Mouse (Mus musculus): Measurements from ENCODE around the gene Sectm1b.
A peak's percentile ranks its signal among the peaks of the same experiment; 100 is the strongest.
"Not testable (repeated sequence)": the region's sequence is repeated elsewhere in the genome, so short reads cannot be mapped to it uniquely, and the experiment has no call there.

Sectm1b gene

DNA sequence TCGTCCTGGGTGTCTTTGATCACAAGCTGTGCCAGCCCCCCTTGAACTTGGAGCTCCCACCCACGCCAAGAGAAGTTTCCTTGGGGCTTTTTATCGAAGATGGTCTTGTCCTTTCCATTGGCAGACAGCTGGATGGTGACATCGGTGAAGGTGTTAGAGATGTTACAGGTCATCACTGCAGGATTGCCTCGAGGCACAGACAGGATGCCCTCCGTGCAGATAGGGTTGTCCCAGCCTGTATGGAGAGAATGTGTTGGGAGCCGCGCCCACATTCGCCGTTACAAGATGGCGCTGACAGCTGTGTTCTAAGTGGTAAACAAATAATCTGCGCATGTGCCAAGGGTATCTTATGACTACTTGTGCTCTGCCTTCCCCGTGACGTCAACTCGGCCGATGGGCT is 6.3 kb upstream of the Sectm1b start:
- DNase-seq (ENCODE audit: low read depth, low spot score) = not testable (repeated sequence)

DNA sequence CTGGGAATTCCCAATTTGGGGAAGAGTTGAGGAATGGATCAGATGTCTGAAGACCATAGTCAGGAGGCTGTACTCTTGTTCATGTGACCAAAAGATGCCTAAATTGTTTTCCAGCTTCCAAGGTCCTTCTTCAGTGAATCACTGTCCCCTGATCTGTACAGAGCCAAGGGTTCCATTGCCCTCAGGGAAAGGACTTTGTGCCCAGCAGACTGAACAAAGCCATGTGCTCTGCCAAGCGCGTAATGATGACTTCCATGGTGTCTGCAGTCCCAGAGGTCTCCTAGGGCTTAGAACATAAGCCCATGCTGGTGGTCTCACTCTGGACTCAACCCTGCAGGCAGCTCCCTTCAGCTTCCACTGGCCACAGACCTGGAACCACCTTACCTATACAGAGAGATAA is 4.5 kb upstream of the Sectm1b start:
- DNase-seq (ENCODE audit: low read depth, low spot score) = no peak

DNA sequence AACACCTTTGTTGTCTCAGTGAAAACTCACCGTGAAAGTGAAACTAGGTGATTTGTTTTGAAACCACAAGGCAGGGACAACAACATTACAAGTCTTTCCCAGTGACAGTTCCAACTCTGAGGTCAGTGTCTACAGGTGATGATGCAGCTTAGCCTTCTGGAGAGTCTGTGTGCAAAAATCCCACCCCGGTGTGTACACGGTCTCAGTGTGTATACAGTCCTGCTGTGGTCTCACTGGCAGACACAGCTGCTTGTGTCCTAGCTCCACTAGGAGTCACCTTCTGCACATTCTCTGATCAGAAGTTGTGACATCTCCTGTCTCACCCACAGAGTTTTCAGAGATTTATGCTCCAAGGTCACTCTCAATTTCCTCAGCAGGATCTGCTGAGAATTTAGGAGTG is 828 bp upstream of the Sectm1b start:
- DNase-seq (ENCODE audit: low read depth, low spot score) = no peak

DNA sequence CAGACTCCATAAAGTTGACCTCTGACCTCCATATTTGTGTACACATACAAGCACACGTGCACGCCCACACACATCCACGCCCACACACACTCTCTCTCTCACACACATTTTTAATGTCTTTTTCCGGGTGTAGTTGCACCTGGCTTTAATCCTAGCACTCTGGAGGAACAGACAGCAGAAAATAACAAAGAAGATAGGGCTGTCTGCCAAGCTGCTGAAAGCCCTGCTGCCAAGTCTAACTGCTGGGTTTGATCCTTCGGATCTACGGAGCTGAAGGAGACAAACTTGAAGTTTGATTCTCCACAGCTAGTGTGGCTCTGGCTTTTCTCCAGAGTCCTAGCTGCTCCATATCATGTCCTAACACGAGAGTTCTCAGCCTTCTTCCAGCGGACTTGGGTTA is 1.8 kb downstream of the Sectm1b start:
- DNase-seq (ENCODE audit: low read depth, low spot score) = no peak

DNA sequence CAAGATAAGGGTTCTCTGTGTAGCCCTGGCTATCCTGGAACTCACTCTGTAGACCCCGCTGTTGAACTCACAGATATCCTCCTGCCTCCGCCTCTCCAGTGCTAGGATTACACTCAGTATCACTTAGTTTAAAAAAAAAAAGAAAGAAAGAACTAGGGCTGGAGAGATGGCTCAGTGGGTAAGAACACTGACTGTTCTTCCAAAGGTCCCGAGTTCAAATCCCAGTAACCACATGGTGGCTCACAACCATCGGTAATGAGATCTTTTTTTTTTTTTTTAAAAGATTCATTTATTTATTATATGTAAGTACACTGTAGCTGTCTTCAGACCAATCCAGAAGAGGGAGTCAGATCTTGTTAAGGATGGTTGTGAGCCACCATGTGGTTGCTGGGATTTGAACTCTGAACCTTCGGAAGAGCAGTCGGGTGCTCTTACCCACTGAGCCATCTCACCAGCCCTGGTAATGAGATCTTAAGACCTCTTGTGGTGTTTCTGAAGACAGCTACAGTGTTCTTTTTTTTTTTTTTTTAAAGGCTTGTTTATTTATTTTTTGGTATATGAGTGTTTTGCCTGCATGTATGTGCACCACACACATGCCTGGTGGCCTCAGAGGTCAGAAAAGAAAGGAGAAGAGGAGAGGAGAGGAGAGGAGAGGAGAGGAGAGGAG is 2.8 kb downstream of the Sectm1b start:
- not testable (repeated sequence) for DNase-seq (ENCODE audit: low read depth, low spot score)

DNA sequence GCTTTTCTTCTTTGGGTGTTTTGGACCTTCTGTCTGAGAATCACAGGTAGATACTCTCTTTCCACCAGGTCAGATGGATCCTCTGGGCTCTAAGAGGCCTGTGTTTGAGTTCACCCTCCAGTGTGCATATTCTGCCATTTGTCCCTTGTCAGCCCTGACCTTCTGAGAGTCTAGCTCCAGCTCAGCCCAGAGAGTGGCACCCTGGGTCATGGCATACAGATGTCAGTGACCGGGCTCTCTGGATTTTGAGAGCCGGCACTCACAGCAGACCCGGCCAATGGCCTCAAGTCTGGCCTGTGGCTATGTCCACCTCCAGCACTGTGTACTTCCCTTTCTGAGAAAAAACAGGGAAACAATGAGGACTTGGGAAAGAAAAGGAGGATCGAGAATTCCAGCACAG is 3.9 kb downstream of the Sectm1b start:
- DNase-seq (ENCODE audit: low read depth, low spot score) = no peak

DNA sequence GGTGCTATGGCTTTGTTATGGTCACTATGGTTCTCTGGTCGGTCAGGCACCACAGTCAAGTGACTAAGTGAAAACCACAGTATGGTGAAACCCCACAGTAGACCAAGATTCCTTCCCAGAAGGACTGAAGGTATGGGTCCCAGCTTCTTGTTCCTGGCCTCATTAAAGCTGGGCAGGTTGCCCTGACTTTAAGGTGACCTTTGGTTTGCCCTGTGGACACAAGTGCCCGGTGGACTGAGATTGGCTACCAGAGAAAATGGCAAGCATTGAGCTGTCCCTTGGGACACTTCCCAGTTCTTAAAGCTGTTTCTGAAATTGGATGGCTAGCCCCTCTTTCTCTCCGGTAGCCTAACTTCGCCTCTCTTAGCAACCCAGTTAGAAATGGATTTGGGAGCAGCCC is 4.4 kb downstream of the Sectm1b start:
- no peak for DNase-seq (ENCODE audit: low read depth, low spot score)

DNA sequence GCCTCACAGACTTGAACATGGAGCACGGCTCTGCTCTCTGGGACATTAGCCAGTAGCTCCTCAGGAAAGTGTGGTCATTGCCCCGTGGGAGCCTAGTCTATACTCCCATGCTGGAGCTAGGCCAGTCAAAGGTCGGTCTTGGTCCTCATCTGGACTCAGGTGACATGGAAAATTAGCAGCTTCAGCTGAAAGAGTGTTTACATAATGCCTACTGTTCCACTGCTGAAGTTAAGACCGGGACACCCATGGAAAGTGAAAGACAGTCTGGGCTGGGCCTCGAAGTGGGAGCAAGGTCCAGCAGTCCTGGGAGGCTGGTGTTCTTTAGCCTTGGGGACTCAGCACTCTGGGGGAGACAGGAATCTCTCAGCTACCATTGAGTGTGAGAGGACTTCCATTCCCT is 5.2 kb downstream of the Sectm1b start:
- DNase-seq (ENCODE audit: low read depth, low spot score) = no peak

DNA sequence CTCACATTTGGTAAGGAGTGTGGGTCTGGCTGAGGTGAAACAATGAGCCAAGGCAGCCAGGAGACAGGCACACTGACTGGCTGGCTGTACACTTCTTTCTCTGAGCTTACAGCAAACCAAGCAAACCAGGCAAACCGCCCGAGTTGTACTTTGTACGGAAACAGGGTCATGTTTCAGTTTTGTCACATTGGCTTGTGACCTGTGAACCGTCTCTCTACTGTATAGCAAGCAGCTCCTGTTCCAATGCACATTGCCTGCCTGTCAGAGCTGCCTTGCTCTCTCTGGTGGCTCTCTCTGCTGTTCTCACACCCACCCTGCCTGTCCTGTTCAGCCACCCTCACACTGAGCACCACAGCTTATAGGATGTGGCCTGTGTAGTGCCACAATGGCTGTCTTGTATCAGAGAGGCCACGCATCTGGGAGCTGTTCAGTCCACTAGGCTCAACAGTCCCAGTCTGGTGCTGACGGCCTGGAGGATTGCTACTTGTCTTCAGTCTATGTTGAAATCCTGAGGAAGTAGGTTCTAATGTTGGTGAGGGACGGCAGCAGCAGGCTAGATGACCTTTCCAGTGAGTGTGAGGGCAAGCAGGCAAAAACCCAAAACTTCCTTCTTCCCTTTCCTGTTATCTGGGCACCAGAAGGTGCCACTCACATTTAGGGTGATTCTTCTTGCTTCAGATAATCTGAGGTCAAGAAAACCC is 6.7 kb downstream of the Sectm1b start:
- DNase-seq (ENCODE audit: low read depth, low spot score) = no peak

DNA sequence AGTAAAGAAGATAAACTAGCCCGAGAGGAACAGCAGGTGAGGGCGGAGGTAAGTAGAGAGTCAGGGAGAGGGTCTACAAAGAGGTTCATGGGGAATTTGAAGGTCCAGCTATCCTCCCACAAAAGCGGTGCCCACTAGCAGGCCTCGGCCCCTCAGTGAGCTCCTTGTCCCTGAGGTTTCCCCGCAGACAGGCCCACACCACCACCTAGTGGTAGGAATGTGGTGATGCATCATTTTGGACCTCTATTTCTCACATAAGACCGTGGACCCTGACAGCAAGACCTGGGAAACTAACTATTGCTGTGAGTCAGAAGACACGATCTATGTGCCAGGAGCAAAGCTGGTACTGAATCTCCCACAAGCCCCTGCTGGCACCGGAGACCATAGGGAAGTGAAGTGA is 9.8 kb downstream of the Sectm1b start:
- DNase-seq (ENCODE audit: low read depth, low spot score) = peak; percentile 61

DNA sequence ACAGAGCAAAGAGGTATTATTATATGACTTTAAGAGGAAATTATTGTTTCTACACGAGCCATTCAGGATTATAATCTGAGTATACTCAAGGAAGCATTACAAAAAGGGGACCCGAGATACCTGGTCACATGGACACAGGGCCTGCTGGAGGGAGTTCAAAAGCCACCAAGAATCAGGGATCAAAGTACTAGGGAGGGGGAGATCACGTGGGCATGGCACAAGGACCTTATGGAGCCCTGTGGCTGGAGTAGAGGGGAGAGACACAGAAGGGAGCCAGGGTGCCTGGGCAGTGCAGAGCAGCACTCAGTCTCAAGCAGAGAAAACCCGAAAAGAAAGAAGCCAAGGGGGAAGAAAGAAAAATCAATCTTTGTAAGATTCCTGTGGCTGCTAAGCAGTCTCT is 11.0 kb downstream of the Sectm1b start:
- DNase-seq (ENCODE audit: low read depth, low spot score) = no peak

DNA sequence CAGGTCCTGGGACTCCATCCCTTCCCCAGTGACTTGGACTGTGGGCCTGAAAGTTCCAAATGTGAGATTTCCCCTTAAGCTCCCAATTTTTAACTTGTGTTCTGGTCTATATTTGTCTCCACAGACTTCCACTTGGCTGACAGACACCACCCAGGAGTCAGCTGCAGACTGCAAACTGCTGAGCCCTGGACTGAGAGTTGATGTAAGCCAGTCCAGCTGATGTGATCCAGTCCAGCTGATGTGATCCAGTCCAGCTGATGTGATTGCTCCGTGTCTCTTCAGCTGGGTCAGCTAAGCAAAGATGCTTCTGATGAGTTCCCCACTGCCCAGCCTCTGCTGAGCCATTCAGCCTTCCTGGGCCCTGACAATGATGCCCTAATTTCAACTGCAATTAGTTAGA is 11.6 kb downstream of the Sectm1b start:
- DNase-seq (ENCODE audit: low read depth, low spot score) = no peak

DNA sequence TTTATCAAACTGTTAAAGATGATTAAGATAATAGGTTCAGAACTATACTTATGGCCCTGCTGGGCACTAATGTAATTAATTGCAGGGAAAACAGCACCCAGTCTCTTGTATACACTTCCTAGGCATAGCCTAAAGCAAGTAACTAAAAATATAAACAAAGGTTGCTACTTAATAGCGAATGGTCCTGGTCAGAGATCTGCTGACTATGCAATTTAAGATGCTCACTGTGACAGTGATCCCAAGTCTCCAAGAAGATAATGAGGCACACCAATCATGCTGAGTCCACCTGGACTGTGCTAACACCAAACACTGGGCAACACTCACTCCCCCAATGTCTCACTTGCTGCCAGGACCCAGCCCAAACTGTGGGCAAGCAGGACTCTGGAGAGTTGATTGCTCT is 13.5 kb downstream of the Sectm1b start:
- DNase-seq (ENCODE audit: low read depth, low spot score) = no peak

DNA sequence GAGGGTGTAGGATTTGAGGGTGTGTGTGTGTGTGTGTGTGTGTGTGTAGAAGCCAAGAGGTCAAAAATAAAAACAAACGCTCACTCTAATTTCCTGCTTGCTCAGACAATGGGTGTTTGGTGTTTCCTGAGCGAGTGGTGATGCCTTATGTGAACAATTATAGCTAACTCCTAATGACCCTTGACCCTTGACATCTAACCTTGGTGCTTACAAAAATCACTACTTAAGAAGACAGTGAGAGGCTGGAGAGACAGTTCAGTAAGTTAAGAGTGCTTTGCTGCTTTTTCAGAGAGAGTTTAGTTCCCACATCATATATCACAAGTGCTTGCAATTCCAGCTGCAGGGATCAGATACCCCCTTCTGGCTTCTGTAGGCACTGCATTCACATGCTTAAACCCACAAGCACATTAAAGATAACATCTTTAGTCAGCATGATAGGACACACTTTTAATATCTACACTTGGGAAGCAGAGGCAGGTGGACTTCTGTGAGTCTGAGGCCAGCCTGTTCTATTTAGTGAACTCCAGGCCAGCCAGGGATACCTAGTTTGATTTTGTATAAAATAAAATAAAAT is 15.5 kb downstream of the Sectm1b start:
- no peak for DNase-seq (ENCODE audit: low read depth, low spot score)

DNA sequence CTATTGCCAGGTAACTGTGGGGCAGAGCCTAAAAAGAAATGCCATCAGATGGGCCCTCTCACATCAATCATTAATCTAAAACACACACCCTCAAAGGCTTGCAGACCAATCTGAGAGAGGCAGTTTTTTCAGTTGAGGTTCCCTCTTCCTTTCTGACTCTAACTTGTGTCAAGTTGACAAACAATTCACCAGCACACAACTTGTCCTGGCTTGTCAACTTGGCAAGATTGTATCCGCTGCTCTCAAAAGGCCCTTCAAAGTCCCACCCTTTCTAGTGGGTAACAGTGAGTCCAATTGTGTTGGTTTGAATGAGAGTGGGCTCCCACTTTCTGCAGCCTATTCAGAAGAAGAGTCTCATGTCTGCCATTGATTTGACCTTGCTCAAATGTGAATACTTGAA is 18.1 kb downstream of the Sectm1b start:
- no peak for DNase-seq (ENCODE audit: low read depth, low spot score)

DNA sequence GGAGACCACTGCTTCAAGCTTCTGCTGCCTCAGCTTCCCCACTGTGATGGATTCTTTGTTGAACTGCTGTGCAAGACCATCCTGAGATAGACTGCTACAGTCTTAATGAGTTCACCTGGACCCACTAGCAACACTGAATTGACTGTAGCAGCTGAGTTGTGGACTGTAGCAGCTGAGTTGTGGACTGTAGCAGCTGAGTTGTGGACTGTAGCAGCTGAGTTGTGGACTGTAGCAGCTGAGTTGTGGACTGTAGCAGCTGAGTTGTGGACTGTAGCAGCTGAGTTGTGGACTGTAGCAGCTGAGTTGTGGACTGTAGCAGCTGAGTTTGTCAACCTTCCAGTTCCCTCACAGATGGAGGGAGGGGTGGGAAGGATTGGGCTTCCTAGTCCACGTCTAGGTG is 20.3 kb downstream of the Sectm1b start:
- DNase-seq (ENCODE audit: low read depth, low spot score) = not testable (repeated sequence)

DNA sequence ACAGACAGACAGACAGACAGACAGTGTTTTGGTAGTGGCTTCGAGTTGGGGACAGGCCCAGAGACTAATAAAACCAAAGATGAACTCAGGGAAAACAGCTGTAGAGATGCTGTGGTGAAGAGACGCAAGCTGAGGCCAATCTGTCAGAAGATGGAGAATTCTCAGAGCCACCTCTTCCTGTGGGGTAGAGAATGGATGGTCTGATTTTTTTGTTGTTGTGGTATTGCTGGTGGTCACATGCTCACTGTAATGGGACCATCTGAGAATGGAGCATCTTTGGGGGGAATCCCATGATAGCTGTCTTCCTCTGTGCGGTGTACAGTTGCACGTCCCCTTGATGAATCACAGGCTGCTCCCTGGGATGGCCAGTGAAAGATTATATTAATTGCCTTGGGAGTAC is 20.9 kb downstream of the Sectm1b start:
- no peak for DNase-seq (ENCODE audit: low read depth, low spot score)

DNA sequence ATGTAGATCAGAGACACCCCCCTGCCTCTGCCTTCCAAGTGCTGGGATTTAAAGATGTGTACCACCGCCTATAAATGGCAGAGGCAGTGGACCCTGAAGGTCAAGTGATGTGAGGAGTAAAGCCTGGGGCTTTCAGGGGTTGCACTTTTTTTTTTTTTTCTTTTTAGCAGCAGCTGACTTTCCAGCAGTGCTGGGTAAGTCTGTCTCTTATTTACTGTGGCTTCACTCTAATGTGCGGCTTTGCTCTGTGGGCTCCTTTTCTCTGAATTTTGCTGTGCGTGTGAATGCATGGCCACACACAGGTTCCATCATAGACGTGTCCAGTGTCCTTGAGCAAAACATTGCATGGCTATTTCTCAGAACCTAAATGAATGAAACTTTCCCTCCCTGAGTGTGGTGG is 21.7 kb downstream of the Sectm1b start:
- no peak for DNase-seq (ENCODE audit: low read depth, low spot score)

DNA sequence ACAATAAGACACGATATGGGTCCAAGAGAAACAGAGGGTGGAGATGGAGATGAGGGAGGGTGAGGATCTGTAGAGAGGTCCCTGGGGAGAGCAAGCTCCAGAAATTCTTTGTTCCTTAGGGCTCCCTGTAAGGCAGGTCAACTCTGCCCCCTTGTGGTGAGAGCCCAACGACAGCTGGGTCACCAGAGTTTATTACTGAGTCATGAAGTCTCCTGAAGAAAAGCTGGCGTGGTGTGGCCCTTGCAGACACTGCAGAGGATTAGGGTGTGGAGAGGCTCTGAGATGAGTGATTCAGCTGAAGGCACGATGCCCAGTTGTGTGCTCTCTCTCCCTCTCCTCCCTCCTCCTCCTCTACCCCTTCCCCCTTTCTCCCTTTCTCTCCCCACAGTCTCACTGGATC is 22.2 kb downstream of the Sectm1b start:
- DNase-seq (ENCODE audit: low read depth, low spot score) = peak; percentile 58

DNA sequence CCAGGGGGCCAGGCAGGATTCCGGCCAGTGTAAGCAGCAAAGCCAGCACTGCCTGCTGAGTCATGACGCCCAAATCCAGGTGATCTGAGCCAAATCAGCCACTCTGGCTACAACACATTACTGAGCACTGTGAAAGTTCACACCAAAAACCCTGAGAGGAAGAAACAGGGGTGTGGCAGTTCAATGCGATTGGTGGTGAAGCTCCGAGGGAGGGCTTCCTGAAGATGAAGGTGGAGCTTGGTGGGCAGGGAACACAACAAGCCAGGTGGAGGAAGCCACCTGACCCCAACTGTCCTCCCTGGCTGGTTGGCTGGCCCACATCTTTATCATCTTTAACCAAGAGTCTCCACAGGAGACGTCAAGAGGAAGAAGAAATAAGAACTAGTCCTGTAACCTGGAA is 24.1 kb downstream of the Sectm1b start, which contains the start of gene Cd7:
Gene Cd7 (minus strand): TSS at position 117 of the 400 bp plus-strand sequence.
- no peak for DNase-seq (ENCODE audit: low read depth, low spot score)

DNA sequence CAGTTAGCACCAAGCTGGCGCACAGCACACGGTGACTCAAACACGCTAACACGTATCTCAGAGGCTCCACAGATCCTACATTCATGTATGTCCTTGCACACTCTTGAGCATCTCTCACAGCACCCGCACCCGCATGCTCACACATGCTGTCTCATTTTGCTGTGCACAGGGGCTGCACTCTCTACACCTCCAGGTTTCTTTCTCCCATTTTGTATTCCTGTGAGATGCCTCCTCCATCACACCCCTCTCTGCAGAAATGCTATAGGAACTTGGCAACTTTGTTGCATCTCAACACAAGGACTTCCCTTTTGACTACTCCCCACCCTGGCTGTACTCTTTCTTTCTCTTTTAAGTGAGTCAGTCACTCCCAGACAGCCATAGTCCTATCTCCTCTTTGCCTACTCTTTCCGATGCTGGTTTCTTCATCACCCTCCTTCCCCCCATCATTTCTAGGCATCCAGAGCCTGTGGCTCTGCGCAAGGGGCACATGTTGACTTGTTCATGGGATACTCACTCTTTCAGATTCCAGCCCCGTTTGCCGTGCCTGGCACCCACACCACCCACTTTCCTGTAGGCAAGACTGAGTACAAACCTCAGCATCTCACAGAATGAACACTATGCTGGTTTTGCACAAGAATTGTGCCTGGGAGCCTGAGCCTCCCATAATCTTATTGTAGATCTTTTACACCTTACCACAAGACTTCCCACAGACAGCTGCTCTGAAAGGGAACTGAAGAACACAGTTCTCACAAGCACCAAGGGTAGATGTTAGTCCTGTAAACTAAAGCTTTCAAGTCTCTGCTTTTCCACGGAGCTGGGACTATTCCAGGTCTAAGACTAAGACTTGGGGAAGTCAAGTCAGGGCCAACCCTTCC is 24.8 kb downstream of the Sectm1b start:
- DNase-seq (ENCODE audit: low read depth, low spot score) = no peak

DNA sequence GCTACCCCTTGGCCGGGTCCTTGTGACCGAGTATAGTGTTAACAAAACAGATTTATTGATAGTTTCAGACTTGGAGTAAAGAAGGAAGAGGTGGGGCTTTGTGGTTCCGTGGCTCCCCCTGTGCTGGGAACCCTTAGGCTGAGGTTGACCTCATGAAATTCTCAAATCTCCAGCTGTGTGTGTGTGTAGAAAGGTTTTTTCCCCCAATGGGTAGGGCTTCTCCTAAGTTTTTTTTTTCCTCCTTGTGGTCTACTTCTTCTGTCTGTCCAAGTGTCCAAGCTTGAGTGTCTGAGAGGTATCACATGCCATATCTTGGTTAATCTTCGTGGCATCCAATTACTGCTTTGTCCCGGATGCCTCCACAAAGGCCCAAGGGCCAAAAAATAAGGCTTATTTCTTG is 30.3 kb downstream of the Sectm1b start:
- no peak for DNase-seq (ENCODE audit: low read depth, low spot score)
